In genomic region chr8:70486191-70486681, GRCm38 (mm10) we compare ENCODE assay signal across 12 mouse cellular contexts. TPM values are rescaled to one million over a fixed set of nuclear protein-coding genes. Genes with fewer than 3 reads are reported as not detected.
DNase-seq lines count a peak whose midpoint lies in the region; ATAC-seq lines count a peak whose summit lies in the region.
"Had no signal": no experiment of that assay in that cellular context is flagged by ENCODE, and none has a peak within 500 bp of the region (broad histone marks: within the 10 kb centered on the region; RNA-seq: fewer than 3 reads in every experiment).

No protein-coding gene starts in this region.

- peaks cover 72% of the 10 kb centered on the region for H3K27me3 ChIP-seq in hindbrain, embryonic 15.5 days
- H3K27me3 ChIP-seq in midbrain, embryonic 16.5 days (ENCODE audit: control insufficient read depth, insufficient read depth, low read depth, low read length): peaks cover 41% of the 10 kb centered on the region

- H3K9me3 ChIP-seq in hindbrain, embryonic 15.5 days: no peaks in the 10 kb centered on the region
- no peaks in the 10 kb centered on the region for H3K9me3 ChIP-seq in midbrain, embryonic 16.5 days (replicated peaks; ENCODE audit: control insufficient read depth, low read length, poor library complexity, severe bottlenecking)

- peaks cover 4% of the 10 kb centered on the region; the same call in 1 of the 2 replicates for H3K36me3 ChIP-seq in hindbrain, embryonic 15.5 days
- H3K36me3 ChIP-seq in midbrain, embryonic 16.5 days (ENCODE audit: control insufficient read depth, insufficient read depth, low read length): peaks cover 2% of the 10 kb centered on the region; the same call in 1 of the 2 replicates

- peak overlapping the region; percentile 89 for H3K9ac ChIP-seq in hindbrain, embryonic 15.5 days
- H3K9ac ChIP-seq in midbrain, embryonic 16.5 days (ENCODE audit: low read depth, low read length): peak overlapping the region; percentile 90

- 56% methylated on average over 7 of the region's 7 CpGs for WGBS in hindbrain, embryonic 15.5 days
- WGBS in midbrain, embryonic 16.5 days: 36% methylated on average over 7 of the region's 7 CpGs

- no peak for DNase-seq in cerebellum, postnatal 4 days (ENCODE audit: low spot score in 2 of 2)
- peak; percentile 66 to 69 for DNase-seq in cerebellum, postnatal 36 days
- DNase-seq in right cerebral cortex, postnatal 4 days: no peak
- DNase-seq in T-cell, adult 2 months (ENCODE audit: low spot score): no peak
- DNase-seq: heart, adult 18-20 months; kidney, postnatal 36 days had no signal

- peak; percentile 29 for ATAC-seq in cerebellum, adult (ENCODE audit: insufficient number of reproducible peaks, low FRiP score, low TSS enrichment)
- ATAC-seq in hindbrain, embryonic 15.5 days (ENCODE audit: low FRiP score, low read depth): no peak
- no peak for ATAC-seq in midbrain, embryonic 16.5 days
- no peak for ATAC-seq in erythroid progenitor cell, adult 5-6 weeks (replicated peaks; ENCODE audit: low FRiP score, poor library complexity, severe bottlenecking)

- peaks cover 44% of the 10 kb centered on the region for H3K4me1 ChIP-seq in hindbrain, embryonic 15.5 days (replicated peaks)
- H3K4me1 ChIP-seq in midbrain, embryonic 16.5 days (ENCODE audit: control insufficient read depth, insufficient read depth, low read length): peaks cover 26% of the 10 kb centered on the region

- H3K27ac ChIP-seq in hindbrain, embryonic 15.5 days (replicated peaks): no peak overlapping the region
- no peak overlapping the region for H3K27ac ChIP-seq in midbrain, embryonic 16.5 days (ENCODE audit: low read length)
- H3K27ac ChIP-seq: macrophage had no signal

- H3K4me3 ChIP-seq in hindbrain, embryonic 15.5 days: peak overlapping the region; percentile 64
- H3K4me3 ChIP-seq in midbrain, embryonic 16.5 days (ENCODE audit: low read depth, low read length): peak overlapping the region; percentile 67

- H3K4me2 ChIP-seq in hindbrain, embryonic 15.5 days: peak overlapping the region; percentile 69
- H3K4me2 ChIP-seq in midbrain, embryonic 16.5 days (ENCODE audit: low read length): peak overlapping the region; percentile 83

RNA-seq across cellular contexts. Expression of gene Tmem59l, which starts 0.9 kb away (rescaled TPM):
- 133 and 145 TPM in 2 replicates for polyA plus RNA-seq in hindbrain, embryonic 15.5 days (2015; fragmentation: Nextera tagmentation; extraction: Ambion mirVana)
- 121 and 151 TPM in 2 replicates for polyA plus RNA-seq in midbrain, embryonic 16.5 days (2015; fragmentation: Nextera tagmentation; extraction: Ambion mirVana)
- total RNA-seq in erythroid progenitor cell, adult 5-6 weeks (2015; ENCODE audit: low replicate concordance): 3.2 TPM in 1 of 2 replicates, not detected in the other
- total RNA-seq in erythroid progenitor cell, adult 5-6 weeks (2017; ENCODE audit: low replicate concordance): not detected in 2 replicates
- total RNA-seq: heart, adult 18-20 months had no signal
- polyA plus RNA-seq: macrophage; spleen, adult 2 months had no signal

RNA-seq across cellular contexts. Expression of gene Crlf1, which starts 6.7 kb away (rescaled TPM):
- 7.0 and 8.6 TPM in 2 replicates for polyA plus RNA-seq in hindbrain, embryonic 15.5 days (2015; fragmentation: Nextera tagmentation; extraction: Ambion mirVana)
- polyA plus RNA-seq in midbrain, embryonic 16.5 days (2015; fragmentation: Nextera tagmentation; extraction: Ambion mirVana): 3.6 and 6.3 TPM in 2 replicates
- total RNA-seq in erythroid progenitor cell, adult 5-6 weeks (2015; ENCODE audit: low replicate concordance): not detected in 2 replicates
- 1.4 TPM in 1 of 2 replicates, not detected in the other for total RNA-seq in erythroid progenitor cell, adult 5-6 weeks (2017; ENCODE audit: low replicate concordance)
- polyA plus RNA-seq: macrophage had no signal

RNA-seq across cellular contexts. Expression of gene Klhl26, which starts 9.5 kb away (rescaled TPM):
- 29.5 and 33.6 TPM in 2 replicates for polyA plus RNA-seq in hindbrain, embryonic 15.5 days (2015; fragmentation: Nextera tagmentation; extraction: Ambion mirVana)
- 31.0 and 32.4 TPM in 2 replicates for polyA plus RNA-seq in midbrain, embryonic 16.5 days (2015; fragmentation: Nextera tagmentation; extraction: Ambion mirVana)
- total RNA-seq in erythroid progenitor cell, adult 5-6 weeks (2015; ENCODE audit: low replicate concordance): 5.0 and 10.1 TPM in 2 replicates
- total RNA-seq in erythroid progenitor cell, adult 5-6 weeks (2017; ENCODE audit: low replicate concordance): 4.0 and 5.1 TPM in 2 replicates

RNA-seq across cellular contexts. Expression of gene Rex1bd, which starts 20.3 kb away (rescaled TPM):
- polyA plus RNA-seq in hindbrain, embryonic 15.5 days (2015; fragmentation: Nextera tagmentation; extraction: Ambion mirVana): 161 and 177 TPM in 2 replicates
- 163 and 185 TPM in 2 replicates for polyA plus RNA-seq in midbrain, embryonic 16.5 days (2015; fragmentation: Nextera tagmentation; extraction: Ambion mirVana)
- total RNA-seq in erythroid progenitor cell, adult 5-6 weeks (2015; ENCODE audit: low replicate concordance): 22.3 TPM in 1 of 2 replicates, not detected in the other
- 17.8 and 19.6 TPM in 2 replicates for total RNA-seq in erythroid progenitor cell, adult 5-6 weeks (2017; ENCODE audit: low replicate concordance)

RNA-seq across cellular contexts. Expression of gene Uba52, which starts 24.4 kb away (rescaled TPM):
- polyA plus RNA-seq in hindbrain, embryonic 15.5 days (2015; fragmentation: Nextera tagmentation; extraction: Ambion mirVana): 652 and 684 TPM in 2 replicates
- 584 and 621 TPM in 2 replicates for polyA plus RNA-seq in midbrain, embryonic 16.5 days (2015; fragmentation: Nextera tagmentation; extraction: Ambion mirVana)
- total RNA-seq in erythroid progenitor cell, adult 5-6 weeks (2015; ENCODE audit: low replicate concordance): 1,194 and 1,251 TPM in 2 replicates
- 418 and 1,480 TPM in 2 replicates for total RNA-seq in erythroid progenitor cell, adult 5-6 weeks (2017; ENCODE audit: low replicate concordance)

Comparison
In these comparisons a context has a peak if more than half of its experiments do, and no peak if none do; other contexts are left out.
1. DNase-seq: peak in cerebellum, postnatal 36 days (2 of 2); none in cerebellum, postnatal 4 days (0 of 2), right cerebral cortex, postnatal 4 days (single experiment) and T-cell, adult 2 months (single experiment).